Mouse (Mus musculus) cortical plate, adult 2 months (tissue): ENCODE data around the gene Iqcf5.

Experiments used
- CTCF ChIP-seq: fragments of 200-500 bp; IDR thresholded peaks from 2 replicates; pipeline ENCODE4 v1.5.1; 2011; ENCODE audit warnings: mild to moderate bottlenecking, control low read depth, low read length; ENCODE audit not compliant: insufficient read depth; ENCODE audit errors: extremely low read depth
- POLR2A ChIP-seq: fragments of 200-500 bp; IDR thresholded peaks from 2 replicates; pipeline ENCODE4 v1.6.1; 2011; ENCODE audit warnings: mild to moderate bottlenecking, low read length, control low read depth; ENCODE audit not compliant: insufficient read depth; ENCODE audit errors: extremely low read depth

DNA sequence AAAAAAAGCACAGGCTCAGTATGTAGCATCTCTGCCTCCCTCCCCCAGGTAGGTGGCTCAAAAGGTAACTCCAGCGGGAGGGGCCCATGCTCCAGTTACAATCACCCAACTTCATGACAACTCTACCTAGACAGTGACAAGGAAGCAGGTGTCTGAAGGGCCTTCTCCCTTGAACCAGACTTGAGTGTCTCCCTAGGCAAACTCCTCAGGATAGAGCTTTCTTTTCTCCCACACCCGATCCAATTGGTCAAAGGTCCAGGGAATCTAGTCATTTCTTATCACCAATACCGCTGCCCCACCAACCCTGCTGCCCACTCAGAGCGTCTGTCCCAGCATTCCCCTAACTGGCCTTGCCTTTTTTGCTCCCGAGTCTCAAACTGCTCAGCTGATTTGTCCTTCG lies 47.7 kb upstream of the Iqcf5 start:
- TF ChIP-seq POLR2A: no peak
- TF ChIP-seq CTCF: no peak
